Mouse (Mus musculus) spleen, embryonic (tissue): ENCODE data around the gene Cacna1h.

Experiments used
- CTCF ChIA-PET: fragments of 350-600 bp; sonication (Branson Sonifier 250); formaldehyde crosslinking; loops from one replicate; lab custom pipeline; 2022; lab: Charles Lee

The Cacna1h gene

DNA sequence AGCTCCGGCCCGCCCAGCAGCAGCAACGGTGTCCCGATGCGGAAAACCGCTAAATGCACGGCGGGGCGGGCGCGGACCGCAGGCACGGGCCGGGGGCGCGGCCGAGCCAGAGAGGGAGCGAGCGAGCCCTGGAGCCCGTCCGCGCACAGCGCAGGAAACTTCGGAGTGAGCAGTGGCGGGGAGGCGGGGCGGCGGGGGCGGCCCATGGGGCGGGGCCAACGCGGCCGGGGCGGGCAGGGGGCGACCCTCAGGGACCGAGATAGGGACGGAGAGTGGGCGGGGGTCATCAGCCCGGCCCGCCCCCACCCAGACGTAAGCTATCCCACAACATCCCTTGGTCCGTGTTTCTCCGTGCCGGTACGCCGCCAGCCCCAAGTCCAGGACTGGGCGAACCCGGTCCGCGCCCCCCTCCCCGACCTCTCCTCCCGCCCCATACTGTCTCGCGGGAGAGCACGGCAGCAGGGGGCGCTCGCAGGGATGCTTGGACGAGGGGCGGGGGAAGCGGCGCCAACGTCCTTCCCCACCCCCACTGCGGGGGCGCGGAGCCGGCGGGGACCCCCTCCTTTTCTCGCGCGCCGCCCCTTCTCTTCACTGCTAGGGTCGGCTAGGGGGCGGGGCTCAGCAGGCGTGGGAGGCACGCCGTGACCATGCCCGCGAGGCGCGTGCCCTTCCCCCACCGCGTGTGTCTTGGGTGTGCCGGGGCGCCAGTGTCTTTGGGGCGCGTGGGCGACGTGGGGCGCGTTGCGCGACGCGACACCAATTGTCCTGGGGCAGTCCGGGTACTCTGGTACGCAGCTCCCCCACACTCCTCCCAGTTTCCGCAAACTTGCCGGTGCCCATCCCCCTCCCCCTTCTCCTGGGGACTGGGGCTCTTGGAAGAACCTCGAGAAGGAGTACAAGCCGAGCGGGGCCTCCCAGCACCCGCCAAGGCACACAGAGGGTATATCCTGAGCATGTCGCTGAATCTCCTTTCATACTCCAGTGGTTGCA, at the start of gene Cacna1h:
Gene Cacna1h (minus strand): TSS at position 167 of the 990 bp plus-strand sequence.
- CTCF ChIA-PET: interaction anchor here (0.7 kb wide), 1 partner anchor 51 kb away, joined by 3 read pairs; no protein-coding TSS in a partner anchor

DNA sequence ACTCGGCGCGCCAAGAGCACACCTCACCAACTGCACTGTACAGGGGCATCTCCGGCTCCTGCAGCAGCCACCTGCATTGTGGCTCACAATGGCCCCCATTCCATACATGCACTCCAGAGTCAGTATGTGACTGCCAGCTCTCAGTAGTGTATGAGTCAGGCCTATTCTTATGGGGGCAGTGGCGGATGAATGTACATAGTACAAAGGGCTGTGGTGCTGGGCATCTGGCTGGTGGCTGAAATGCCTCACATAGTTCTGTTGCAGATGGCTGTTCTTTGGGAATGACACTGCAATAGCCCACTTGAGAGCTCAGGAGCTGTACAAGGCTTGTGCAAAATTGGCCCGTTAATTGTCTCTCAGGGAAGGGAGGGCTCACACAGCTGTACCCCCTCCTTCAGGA, 48.5 kb upstream of the Cacna1h start:
- CTCF ChIA-PET: no interaction called here

DNA sequence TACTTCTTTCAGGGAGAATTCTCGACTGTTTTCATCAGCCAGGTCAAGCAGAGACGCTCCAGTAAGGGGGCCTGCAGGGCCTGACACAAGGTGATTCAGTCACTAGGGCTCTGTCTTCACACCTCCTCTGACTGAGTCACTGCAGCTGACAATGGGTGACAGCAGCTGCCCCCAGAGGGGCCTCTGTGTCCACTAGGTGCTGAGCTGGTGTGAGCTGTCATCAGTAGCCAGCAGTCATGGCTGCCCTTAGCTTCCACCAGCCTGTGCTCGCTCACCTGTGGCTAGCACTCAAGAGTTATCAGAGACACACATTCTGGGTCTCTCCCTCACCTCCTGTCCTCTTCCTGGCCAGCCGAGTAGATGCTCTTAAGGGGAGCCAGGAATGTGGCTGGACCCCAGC, 47.2 kb upstream of the Cacna1h start:
- CTCF ChIA-PET: no interaction called here

DNA sequence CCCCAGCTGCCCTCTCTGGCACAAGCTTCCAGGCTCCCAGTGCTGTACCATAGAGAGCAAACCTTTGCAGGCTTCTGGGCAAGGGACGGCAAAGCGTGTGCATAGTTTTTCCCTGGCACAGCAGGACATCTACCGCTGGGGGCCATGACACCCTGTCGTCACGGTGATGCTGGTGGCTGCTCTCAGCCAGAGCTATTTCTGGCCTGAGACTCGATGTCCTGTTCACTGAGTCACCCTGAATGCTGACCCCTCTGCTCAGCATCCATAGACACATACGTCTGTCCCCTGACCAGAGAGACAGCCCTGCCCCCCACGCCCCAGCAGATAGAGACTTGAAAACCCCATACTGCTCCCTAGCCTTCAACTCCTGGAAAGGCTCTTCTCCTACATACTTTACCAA, 46.6 kb upstream of the Cacna1h start:
- CTCF ChIA-PET: no interaction called here

DNA sequence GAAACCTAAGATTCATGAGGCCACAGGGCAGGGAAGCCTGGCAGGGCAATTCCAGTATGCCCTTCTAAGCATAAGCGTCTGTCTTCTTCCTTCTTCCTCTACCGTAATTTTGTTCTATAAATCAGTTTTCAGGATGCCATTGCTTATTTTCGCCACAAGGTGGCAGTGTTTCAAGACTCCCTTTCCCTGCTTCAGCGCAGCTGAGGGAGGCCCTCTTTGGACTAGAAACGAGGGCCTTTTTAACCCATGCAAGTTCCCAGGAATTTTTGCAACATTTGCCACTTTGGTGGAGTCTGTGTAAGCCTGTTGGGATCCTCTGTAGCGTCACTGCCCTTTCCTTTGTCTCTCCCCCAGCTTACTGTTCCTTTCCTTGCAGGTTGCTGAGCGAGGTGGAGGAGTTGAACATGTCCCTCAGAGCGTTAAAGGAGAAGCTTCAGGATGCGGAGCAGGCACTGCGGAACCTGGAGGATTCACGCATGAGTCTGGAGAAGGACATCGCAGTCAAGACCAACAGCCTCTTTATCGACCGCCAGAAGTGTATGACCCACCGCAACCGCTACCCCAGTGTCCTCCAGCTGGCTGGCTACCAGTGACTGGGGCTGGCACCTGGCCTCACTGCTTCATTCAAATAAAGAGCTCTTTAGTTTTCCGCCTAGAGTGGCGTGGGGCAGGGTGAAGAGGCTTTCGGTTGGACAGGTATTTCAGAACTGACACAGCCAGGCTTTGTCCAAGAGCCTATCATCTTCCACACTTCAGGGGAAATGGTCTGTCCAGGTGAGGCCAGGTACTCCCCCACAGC, 42.6 kb upstream of the Cacna1h start:
- CTCF ChIA-PET: no interaction called here

DNA sequence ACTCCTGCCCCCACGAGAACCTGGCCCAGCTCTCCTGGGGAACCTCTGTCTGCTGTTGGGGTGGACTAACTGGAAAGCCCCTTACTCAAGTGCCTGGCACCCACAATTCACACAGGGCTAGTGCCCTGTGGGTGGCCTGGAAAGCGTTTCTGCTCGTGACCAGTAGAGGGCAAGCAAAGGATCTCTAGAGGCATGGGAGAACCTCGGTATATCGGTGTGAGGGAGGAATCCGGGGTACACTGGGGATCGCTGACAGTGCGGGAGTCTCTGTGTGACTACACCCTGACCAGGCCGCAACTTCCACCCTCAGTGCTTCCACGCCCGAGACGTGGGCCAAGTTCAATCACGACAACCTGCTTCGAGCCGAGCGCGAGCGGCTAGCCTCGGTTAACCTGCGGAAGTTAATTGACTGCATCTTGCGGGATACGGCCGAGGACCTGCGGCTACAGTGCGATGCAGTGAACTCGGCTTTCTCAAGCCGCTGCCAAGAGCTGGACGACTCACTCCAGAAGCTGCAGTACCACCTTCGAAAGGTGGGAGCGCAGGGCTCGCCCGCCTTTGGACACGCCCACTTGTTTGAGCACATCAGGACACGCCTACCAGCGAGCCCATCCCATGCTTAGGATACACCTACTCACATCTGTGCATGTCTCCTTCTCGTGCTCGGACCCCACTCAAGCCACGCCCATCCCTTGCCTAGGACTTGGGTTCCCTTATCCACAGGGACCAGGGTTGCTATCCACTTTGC, 40.9 kb upstream of the Cacna1h start:
- CTCF ChIA-PET: interaction anchor here (1.1 kb wide), 1 partner anchor 224 kb away, joined by 3 read pairs; no protein-coding TSS in a partner anchor

DNA sequence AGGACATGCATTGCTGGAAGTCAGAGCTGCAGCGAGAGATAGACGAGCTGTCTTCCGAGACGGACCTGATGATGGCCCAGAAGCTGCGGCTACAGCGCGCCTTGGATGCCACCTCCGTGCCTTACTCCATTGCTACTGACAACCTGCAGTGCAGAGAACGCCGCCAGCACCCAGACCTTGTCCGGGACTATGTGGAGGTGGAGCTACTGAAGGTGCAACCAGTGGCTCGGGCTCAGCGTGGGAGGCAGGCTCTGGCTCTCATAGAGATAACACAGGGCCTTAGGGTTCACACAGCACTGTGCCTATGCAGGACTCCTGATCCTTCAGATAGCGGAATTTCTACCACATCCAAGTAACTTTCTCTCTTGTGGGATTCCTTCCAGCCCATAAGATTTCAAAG, 38.5 kb upstream of the Cacna1h start:
- CTCF ChIA-PET: interaction anchor here (0.6 to 1.3 kb wide), 2 partner anchors 74 to 242 kb away, joined by 3 to 5 read pairs; no protein-coding TSS in a partner anchor

DNA sequence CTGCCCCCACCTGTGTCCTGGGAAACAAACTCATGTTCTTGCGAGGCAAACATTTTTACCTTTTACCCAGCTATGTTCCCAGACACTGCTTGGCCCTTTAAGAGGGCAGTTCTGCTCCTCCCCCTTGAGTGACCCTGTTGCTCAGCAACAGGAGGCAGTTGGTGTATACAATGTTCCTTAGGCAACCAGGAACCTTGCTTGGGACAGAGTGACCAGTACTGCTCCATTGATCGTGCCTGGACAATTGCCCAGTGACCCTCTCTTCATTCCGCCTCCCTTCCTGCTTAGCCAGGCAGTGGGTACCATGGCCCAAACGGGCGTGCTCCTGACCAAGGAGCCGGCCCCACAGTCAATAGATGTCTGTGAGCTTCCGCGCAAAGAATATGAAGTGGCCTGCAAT, 37.8 kb upstream of the Cacna1h start:
- CTCF ChIA-PET: interaction anchor here (1.3 kb wide), 1 partner anchor 73 kb away, joined by 5 read pairs; no protein-coding TSS in a partner anchor

DNA sequence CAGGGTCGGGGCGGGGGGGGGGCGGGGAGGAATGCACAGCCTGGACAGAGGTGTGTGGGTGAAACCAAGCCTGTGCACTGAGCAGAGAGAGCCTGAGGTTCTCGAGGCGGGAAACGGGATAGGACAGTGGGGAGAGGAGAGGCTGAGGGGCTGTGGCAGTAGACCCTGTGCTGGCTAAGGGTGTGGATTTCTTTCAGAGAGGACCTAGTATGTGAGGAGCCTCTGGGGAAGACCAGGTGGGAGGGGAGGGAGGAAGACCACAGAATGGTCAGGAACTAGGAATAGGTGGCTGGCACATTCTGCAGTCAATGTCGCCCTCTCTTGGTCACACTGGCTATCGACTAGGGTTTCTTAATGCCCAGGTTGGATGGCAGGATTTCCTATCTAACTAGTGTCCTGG, 36.2 kb upstream of the Cacna1h start:
- CTCF ChIA-PET: no interaction called here

DNA sequence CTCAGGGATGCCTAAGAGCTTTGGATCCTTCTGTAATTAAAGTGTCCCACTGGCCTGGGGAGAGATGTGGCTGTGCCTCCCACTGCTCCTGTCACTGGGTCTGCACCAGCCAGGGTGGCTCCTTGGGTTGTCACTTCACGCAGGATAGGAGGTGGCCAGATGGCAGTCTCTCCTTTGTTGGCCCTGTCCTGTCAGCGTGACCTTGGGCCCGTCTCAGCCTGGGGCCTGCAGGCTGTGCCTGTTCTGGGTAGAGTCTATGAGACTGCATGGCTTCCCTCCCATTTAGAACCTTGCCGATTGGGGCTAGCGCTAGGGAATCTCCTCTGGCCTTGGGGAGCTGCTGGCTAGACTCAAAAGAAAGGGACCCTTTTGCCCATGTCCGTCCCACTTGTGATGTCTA, 34.7 kb upstream of the Cacna1h start:
- CTCF ChIA-PET: interaction anchor here (0.6 kb wide), 1 partner anchor 503 kb away, joined by 3 read pairs; no protein-coding TSS in a partner anchor

DNA sequence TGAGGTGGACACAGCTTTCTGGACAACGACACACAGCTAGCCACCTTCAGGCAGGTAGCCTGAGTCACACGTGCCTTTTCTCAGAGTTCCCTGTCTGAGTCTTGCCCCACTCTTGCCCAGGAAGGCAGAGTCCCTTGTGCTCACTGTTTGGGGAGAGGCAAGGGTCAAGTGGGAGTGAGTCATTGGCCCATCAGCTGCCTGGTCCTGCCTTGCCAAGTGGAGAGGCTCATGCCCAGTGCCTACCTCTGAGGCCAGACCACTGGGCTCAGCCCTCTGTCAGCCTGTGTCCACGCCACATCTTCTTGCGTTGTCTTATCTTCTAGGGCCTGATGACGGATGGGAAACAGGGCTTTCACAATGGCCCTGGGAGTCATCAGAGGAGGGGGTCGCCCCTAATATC, 34.2 kb upstream of the Cacna1h start:
- CTCF ChIA-PET: no interaction called here

DNA sequence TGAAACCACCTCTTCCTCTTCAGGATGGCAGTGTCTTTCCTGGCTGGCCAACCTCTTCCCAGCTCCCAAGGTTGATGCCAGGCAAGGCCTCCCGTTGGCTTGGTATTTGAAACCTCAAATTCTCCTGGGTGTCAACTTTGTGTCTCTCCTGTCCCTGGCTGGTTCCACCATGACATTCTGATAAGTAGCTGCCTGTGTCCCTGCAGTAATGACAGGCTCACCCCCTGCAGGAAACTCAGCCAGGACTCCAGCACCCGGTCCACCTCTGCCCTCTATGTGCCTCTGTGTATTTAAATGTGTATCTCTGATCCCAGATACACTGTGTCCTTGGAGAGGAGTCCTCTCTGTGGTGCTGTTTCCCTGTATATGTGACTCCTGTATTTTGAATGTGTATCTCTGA, 32.7 kb upstream of the Cacna1h start:
- CTCF ChIA-PET: no interaction called here

DNA sequence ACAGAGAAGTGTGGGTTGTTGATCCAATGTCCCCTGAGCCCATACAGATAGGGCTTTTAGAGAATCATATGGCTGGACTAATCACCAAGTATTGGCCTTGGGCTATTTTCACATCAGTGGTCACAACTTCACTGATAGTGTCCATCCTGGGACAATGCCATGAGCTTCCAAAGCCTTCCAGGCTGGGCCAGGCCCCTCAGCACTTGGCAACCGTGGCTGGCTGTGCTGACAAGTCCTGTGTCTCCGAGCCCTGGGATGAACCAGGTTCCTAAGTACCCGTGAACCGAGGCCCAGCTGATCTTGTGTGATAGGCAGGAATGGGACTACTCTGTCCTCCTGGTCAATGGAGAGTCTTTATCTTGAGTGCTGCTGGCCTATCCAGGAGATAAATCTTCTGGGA, 30.5 kb upstream of the Cacna1h start:
- CTCF ChIA-PET: interaction anchor here (0.7 kb wide), 1 partner anchor 258 kb away, joined by 7 read pairs; no protein-coding TSS in a partner anchor

DNA sequence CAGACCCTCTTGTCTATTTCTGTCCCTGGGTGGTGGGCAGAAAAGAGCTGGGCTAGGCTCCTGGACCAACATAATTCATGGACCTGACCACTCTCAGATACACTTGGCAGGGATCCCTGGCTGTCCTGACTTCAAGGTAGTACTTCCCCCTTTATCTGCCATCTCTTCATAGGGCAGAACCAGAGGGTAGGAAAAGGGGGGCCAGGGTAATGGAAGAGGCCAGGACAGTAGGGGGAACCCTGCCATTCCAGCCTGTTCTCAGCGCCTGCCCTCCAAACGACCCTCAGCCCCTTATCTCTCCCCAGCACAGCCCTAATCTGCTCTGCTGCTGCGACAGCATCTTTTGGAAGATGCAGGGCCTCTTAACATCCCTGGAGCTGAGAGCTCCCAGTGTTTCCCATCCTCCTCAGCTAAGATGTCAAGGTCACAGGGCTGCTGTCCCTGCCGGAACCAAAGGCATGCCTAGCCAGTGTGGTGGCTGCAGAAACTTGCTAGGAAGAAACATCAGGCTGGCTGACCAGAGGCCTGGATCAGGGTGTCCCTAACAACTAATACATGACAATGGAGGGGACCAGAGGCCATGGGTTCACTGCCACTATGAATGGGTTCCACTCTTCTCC, 29.9 kb upstream of the Cacna1h start:
- CTCF ChIA-PET: no interaction called here

DNA sequence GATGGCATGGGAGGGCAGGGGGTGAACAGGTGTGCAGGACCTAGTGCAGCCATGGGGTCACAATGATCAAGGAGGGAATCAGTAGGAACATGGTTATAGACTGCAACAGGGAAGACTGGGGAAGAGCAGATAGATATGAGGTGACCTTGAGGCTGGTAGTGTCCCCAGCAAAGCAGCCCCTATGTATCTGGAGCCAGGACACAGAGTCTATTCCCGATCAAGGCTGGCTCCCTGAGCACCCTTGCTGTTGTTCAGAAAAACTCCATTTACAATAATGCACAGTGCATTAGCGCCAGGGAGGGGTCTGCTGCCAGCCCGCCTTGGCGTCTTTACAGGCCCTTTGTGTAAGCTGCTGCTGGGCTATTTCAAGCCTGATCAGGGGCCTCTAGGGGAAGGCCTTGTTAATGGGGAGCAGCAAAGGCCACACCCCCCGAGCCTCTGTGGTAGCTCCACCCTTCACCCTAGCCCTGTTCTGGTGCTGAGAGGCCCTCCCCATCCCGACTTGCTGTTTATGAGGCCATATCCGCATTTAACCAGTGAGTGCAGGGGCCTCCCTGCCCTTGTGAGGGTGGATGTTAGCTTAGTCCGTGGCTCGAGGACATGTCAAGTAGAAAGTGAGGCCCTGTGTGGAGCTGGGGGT, 28.8 kb upstream of the Cacna1h start:
- CTCF ChIA-PET: no interaction called here

DNA sequence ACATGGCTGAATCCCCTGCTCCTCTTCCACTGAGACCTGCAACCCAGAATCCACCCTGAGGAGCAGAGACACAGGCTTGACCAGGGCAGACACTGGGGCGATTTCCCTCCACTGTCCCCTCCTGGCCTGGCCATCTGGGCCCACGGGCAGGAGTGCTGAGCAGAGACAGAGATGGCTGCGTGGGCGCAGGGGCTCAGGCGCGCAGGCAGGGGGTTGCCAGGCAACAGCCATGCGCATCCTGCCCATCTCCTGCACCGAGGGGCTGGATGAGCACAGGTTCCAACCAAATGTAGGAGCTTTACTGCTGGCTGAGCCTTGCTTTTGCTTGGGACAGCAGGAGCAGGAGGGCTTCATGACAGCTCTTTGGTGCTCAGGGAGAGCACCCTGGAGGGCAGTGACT, 23.0 kb upstream of the Cacna1h start:
- CTCF ChIA-PET: no interaction called here

DNA sequence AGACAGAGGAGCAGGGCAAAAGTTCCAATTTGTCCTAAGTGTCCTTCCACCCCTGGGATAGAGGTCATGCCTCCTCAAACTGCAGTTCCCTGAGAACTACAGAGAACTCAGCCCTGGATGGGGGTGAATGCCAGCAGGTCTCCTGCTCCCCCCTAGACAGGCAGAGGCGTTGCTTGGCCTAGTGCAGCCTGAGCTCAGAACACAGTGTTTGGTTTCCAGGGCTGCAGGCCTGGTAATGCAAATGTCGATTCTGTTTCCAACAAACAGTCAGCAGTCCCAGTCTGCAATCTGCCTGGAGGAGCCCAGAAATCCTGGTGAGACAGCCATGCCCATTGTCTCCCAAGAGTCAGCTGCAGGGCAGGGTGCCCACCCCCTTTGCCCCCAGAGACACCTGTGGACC, 20.7 kb upstream of the Cacna1h start, which contains the start of gene Tekt4:
Gene Tekt4 (plus strand): TSS at position 344 of the 400 bp plus-strand sequence.
- CTCF ChIA-PET: no interaction called here

DNA sequence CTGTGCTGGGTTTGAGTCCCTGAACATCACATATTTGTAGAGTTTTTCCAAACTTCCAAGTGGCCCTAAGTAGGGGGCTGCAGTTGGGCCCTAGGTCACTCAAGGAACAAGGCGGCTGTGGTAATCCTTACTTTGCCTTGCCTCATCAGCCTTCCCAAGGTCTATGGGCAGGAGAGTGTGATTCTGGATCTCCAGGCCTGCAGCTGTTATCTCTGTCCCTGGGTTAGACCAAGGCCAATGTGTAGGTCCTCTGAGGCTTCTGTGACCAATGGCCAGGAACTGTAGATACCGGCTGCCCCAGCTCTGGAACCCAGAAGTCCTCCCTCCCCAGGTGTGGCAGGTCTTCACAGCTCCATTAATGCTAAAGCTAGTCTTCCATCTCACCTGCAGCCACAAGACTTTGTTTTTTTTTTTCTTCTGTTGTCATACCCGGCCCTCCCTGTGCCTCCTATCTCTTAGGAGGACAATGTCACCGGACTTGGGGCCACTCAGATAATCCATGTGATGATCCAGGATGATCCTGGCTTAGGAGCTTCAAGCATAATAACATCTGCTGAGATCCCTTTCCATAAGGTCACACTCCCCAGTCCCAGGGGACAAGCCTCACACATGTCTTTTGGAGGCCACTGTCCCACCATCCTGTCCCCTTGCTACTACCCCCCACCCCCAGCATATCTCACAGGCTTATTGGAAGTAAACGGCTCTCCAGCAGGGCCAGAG, 18.8 kb upstream of the Cacna1h start:
- CTCF ChIA-PET: no interaction called here

DNA sequence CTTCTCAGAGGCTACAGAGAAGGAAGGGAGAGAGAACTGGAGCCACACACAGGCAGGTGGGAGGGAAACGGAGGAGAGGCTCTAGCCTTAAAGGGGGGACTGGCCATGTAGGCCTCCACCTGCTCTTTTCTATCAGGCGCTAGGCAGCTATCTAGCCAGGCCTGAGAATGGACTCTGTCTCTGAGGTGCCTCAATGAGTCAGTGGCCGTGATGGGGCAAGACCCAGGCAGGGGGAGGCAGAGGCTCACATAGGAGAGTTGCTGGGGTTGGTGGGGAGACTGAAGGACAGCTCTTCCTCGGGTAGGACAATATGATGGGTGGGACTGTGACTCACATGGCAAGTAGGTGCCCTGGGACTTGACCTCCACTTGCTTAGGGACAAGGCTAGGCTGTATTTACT, 16.7 kb upstream of the Cacna1h start:
- CTCF ChIA-PET: no interaction called here

DNA sequence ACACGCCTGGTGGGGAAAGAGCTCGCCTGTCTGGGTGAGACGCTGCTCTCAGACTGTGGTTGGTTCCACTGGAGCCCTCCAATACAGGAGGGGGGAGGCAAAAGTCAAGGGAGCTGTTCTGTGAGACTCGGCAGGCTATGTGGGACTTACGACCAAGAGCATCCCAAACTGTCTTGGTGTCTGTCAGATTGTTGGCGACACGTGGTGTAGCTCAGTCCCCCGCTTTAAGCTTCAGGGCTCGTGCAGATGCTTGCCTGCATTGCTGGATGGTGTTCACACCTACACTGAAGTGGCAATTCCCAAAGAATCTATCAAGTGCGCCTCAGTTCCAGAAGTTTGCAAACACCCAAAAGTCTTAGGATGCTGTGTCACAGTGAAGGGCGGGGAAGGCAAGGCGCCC, 14.3 kb upstream of the Cacna1h start:
- CTCF ChIA-PET: no interaction called here
